Mouse (Mus musculus) CH12.LX (cell line): ENCODE results near the gene Zfp687. TPM values are rescaled to one million over a fixed set of nuclear protein-coding genes. Genes with fewer than 3 reads are reported as not detected.

ENCODE experiments used
- DNase-seq: peaks from one replicate; pipeline ENCODE4 v3.0.0-alpha.2; 2013; ENCODE audit errors: extremely low read depth
- H3K27ac ChIP-seq: 2 replicates; pipeline ENCODE4 v1.5.1; 2012; ENCODE audit warnings: low read depth, mild to moderate bottlenecking, control low read depth, moderate library complexity; ENCODE audit not compliant: insufficient read depth
- H3K27me3 ChIP-seq: replicated peaks from 2 replicates; pipeline ENCODE3; 2012; ENCODE audit warnings: inconsistent platforms
- H3K36me3 ChIP-seq, 2 experiments: replicated peaks in 1 of 2; 2 replicates each; pipeline versions ENCODE3 to v1.6.1; 2012; ENCODE audit warnings: inconsistent platforms in 1 of 2, low read length in 1 of 2, mild to moderate bottlenecking in 1 of 2, mixed read lengths in 1 of 2, moderate library complexity in 1 of 2; ENCODE audit not compliant: control insufficient read depth in 1 of 2, insufficient read depth in 1 of 2
- H3K4me1 ChIP-seq, 2 experiments: 2 replicates each; pipeline ENCODE4 v1.6.1; 2012; ENCODE audit warnings: inconsistent platforms in 1 of 2, moderate library complexity in 1 of 2; ENCODE audit not compliant: insufficient read depth in 2 of 2, control insufficient read depth in 1 of 2
- H3K4me2 ChIP-seq: 2 replicates; pipeline ENCODE4 v1.6.1; 2012; ENCODE audit warnings: low read depth, mild to moderate bottlenecking, control low read depth; ENCODE audit not compliant: poor library complexity, insufficient read depth, severe bottlenecking
- H3K4me3 ChIP-seq, 3 experiments: fragments of 150-350 bp in 1 of 3; sonication (generic) in 1 of 3; replicated peaks in 1 of 3; 2 replicates each; pipeline versions ENCODE3 to v1.5.1; 2011 to 2012; ENCODE audit warnings: low read depth in 2 of 3, low read length in 2 of 3, mild to moderate bottlenecking in 2 of 3, moderate library complexity in 2 of 3, control low read depth in 1 of 3, improper control_type of control experiment in 1 of 3, inconsistent platforms in 1 of 3, mixed read lengths in 1 of 3; ENCODE audit not compliant: poor library complexity in 1 of 3
- H3K79me2 ChIP-seq: replicated peaks from 2 replicates; pipeline ENCODE4 v1.6.1; 2012; ENCODE audit warnings: mild to moderate bottlenecking, moderate library complexity; ENCODE audit not compliant: control insufficient read depth, poor library complexity, insufficient read depth, severe bottlenecking; ENCODE audit errors: extremely low read depth
- H3K9ac ChIP-seq: 2 replicates; pipeline ENCODE4 v1.6.1; 2012; ENCODE audit warnings: low read depth, mild to moderate bottlenecking, control low read depth, moderate library complexity; ENCODE audit not compliant: insufficient read depth
- H3K9me3 ChIP-seq: replicated peaks from 2 replicates; pipeline ENCODE3; 2012; ENCODE audit warnings: low read length, inconsistent platforms, mixed read lengths
- BHLHE40 ChIP-seq: IDR thresholded peaks from 2 replicates; pipeline ENCODE4 v1.6.1; 2011; ENCODE audit warnings: mild to moderate bottlenecking, low read depth, low read length, improper control_type of control experiment
- CHD1 ChIP-seq: IDR thresholded peaks from 2 replicates; pipeline ENCODE4 v1.6.1; 2012; ENCODE audit warnings: low read depth, low read length, improper control_type of control experiment, inconsistent platforms
- CHD2 ChIP-seq: IDR thresholded peaks from 2 replicates; pipeline ENCODE4 v1.6.1; 2011; ENCODE audit warnings: low read length, improper control_type of control experiment
- CTCF ChIP-seq, 2 experiments: IDR thresholded peaks in 1 of 2; conservative IDR thresholded peaks in 1 of 2; 2 replicates each; pipeline ENCODE4 v1.5.1; 2011 to 2012; ENCODE audit warnings: low read depth in 2 of 2, low read length in 2 of 2, improper control_type of control experiment in 1 of 2, inconsistent platforms in 1 of 2, mild to moderate bottlenecking in 1 of 2, moderate library complexity in 1 of 2
- E2F4 ChIP-seq: IDR thresholded peaks from 2 replicates; pipeline ENCODE4 v1.6.1; 2011; ENCODE audit warnings: low read depth, low read length, improper control_type of control experiment; ENCODE audit not compliant: insufficient replicate concordance
- ELF1 ChIP-seq: IDR thresholded peaks from 2 replicates; pipeline ENCODE4 v1.6.1; 2014; ENCODE audit warnings: low read depth, mild to moderate bottlenecking, inconsistent platforms, low read length, improper control_type of control experiment
- ETS1 ChIP-seq: conservative IDR thresholded peaks from 2 replicates; pipeline ENCODE4 v1.6.1; 2012; ENCODE audit warnings: low read depth, mild to moderate bottlenecking, inconsistent platforms, low read length, improper control_type of control experiment, moderate library complexity
- GABPA ChIP-seq: IDR thresholded peaks from 2 replicates; pipeline ENCODE4 v1.6.1; 2012; ENCODE audit warnings: low read depth, low read length, improper control_type of control experiment, inconsistent platforms; ENCODE audit not compliant: insufficient replicate concordance
- IRF4 ChIP-seq: IDR thresholded peaks from 2 replicates; pipeline ENCODE4 v1.6.1; 2014; ENCODE audit warnings: low read depth, mild to moderate bottlenecking, inconsistent platforms, low read length, improper control_type of control experiment
- JUND ChIP-seq: conservative IDR thresholded peaks from 2 replicates; pipeline ENCODE4 v1.6.1; 2011; ENCODE audit warnings: low read depth, low read length, improper control_type of control experiment
- MAX ChIP-seq: IDR thresholded peaks from 2 replicates; pipeline ENCODE4 v1.6.1; 2011; ENCODE audit warnings: low read length, improper control_type of control experiment
- MEF2A ChIP-seq: IDR thresholded peaks from 2 replicates; pipeline ENCODE4 v1.6.1; 2014; ENCODE audit warnings: low read depth, mild to moderate bottlenecking, inconsistent platforms, low read length, improper control_type of control experiment, borderline replicate concordance
- MXI1 ChIP-seq: IDR thresholded peaks from 2 replicates; pipeline ENCODE4 v1.6.1; 2011; ENCODE audit warnings: mild to moderate bottlenecking, low read depth, low read length, improper control_type of control experiment
- MYC ChIP-seq: IDR thresholded peaks from 2 replicates; pipeline ENCODE4 v1.6.1; 2011; ENCODE audit warnings: low read depth, mild to moderate bottlenecking, improper control_type of control experiment, low read length
- NELFE ChIP-seq: IDR thresholded peaks from 2 replicates; pipeline ENCODE4 v1.6.1; 2011; ENCODE audit warnings: low read depth, low read length, improper control_type of control experiment
- PAX5 ChIP-seq: IDR thresholded peaks from 2 replicates; pipeline ENCODE4 v1.6.1; 2012; ENCODE audit warnings: low read length, inconsistent platforms, mixed read lengths
- POLR2A ChIP-seq: IDR thresholded peaks from 2 replicates; pipeline ENCODE4 v1.6.1; 2011; ENCODE audit warnings: low read depth, mild to moderate bottlenecking, improper control_type of control experiment, low read length
- POLR2AphosphoS2 ChIP-seq: IDR thresholded peaks from 2 replicates; pipeline ENCODE4 v1.6.1; 2011; ENCODE audit warnings: low read depth, low read length, improper control_type of control experiment
- SIN3A ChIP-seq: IDR thresholded peaks from 2 replicates; pipeline ENCODE4 v1.6.1; 2012; ENCODE audit warnings: low read length, improper control_type of control experiment, inconsistent platforms
- SMC3 ChIP-seq: IDR thresholded peaks from 2 replicates; pipeline ENCODE4 v1.6.1; 2011; ENCODE audit warnings: low read depth, low read length, improper control_type of control experiment
- TBP ChIP-seq: conservative IDR thresholded peaks from 2 replicates; pipeline ENCODE4 v1.6.1; 2011; ENCODE audit warnings: low read depth, low read length, improper control_type of control experiment
- TCF12 ChIP-seq: IDR thresholded peaks from 2 replicates; pipeline ENCODE4 v1.6.1; 2014; ENCODE audit warnings: low read depth, mild to moderate bottlenecking, inconsistent platforms, low read length, improper control_type of control experiment
- UBTF ChIP-seq: IDR thresholded peaks from 2 replicates; pipeline ENCODE4 v1.6.1; 2012; ENCODE audit warnings: low read depth, mild to moderate bottlenecking, inconsistent platforms, low read length, improper control_type of control experiment, moderate library complexity
- USF1 ChIP-seq: IDR thresholded peaks from 2 replicates; pipeline ENCODE4 v1.6.1; 2014; ENCODE audit warnings: low read depth, mild to moderate bottlenecking, inconsistent platforms, low read length, improper control_type of control experiment
- ZKSCAN1 ChIP-seq: IDR thresholded peaks from 2 replicates; pipeline ENCODE4 v1.6.1; 2012; ENCODE audit warnings: low read depth, inconsistent platforms, low read length, improper control_type of control experiment, borderline replicate concordance
- ZMIZ1 ChIP-seq: IDR thresholded peaks from 2 replicates; pipeline ENCODE4 v1.6.1; 2012; ENCODE audit warnings: low read depth, mild to moderate bottlenecking, inconsistent platforms, low read length, improper control_type of control experiment
- ZNF384 ChIP-seq: IDR thresholded peaks from 2 replicates; pipeline ENCODE4 v1.6.1; 2012; ENCODE audit warnings: low read depth, low read length, improper control_type of control experiment, inconsistent platforms
- dilution Hi-C: fragments of 300-500 bp; cut with MboI; formaldehyde crosslinking; loops from 2 replicates; pipeline ENCODE4 v1.14.3; 2020; ENCODE audit warnings: low sequenced_read_pairs; ENCODE audit not compliant: extremely low pct_unique_long_range_greater_than_20kb, extremely low pct_ligation_motif_present
- in situ Hi-C: fragments of 300-500 bp; cut with MboI; formaldehyde crosslinking; loops from 3 replicates; pipeline ENCODE4 v1.14.3; 2019; ENCODE audit warnings: low sequenced_read_pairs, low pct_ligation_motif_present, low pct_unique_long_range_greater_than_20kb, mixed read lengths
- polyA plus RNA-seq: library from polyadenylated mRNA; unstranded; fragments of >175 nt; gene quantifications from 2 replicates; pipeline ENCODE4 v1.2.1, GENCODE M21; 2012; ENCODE audit warnings: low read depth; ENCODE audit not compliant: insufficient read length
- total RNA-seq, 2 experiments: library from RNA; depleted of rRNA; stranded (reverse); fragments of 300-350 nt in 1 of 2; fragments of >200 nt in 1 of 2; gene quantifications; 2 replicates each; pipeline ENCODE4 v1.2.3; 2012 to 2014

The Zfp687 gene
- total and polyA plus RNA-seq, 3 experiments: 4.2 to 13.5 (median 10.8) TPM

- H3K4me2 ChIP-seq: no peak overlapping the region
- H3K27ac ChIP-seq: no peak overlapping the region
- no peak overlapping the region for H3K9ac ChIP-seq
- in situ Hi-C loops: no loop called here
- peaks cover 36 to 63% of the 10 kb centered on the region in 2 experiments for H3K36me3 ChIP-seq
- H3K9me3 ChIP-seq: no peaks in the 10 kb centered on the region
- no peak for TF ChIP-seq SIN3A
- no peak for TF ChIP-seq ZMIZ1
- no peak for TF ChIP-seq JUND
- no peak for TF ChIP-seq PAX5
- TF ChIP-seq MEF2A: no peak
- no peak for TF ChIP-seq ETS1
- no peak for TF ChIP-seq ZNF384
- TF ChIP-seq IRF4: no peak
- no peak for TF ChIP-seq POLR2AphosphoS2
- TF ChIP-seq E2F4: no peak
- TF ChIP-seq ZKSCAN1: no peak
- TF ChIP-seq TCF12: no peak
- no peak for TF ChIP-seq GABPA
- no peak for TF ChIP-seq CTCF (conservative IDR thresholded peaks at IDR 0.05 in 1 of 2, IDR thresholded peaks at IDR 0.05 in 1 of 2; ENCODE audit: low read depth in 2 of 2, low read length in 2 of 2)
- TF ChIP-seq, all 38 proteins: peak for 0
- dilution Hi-C loops: no loop called here
- no peaks in the 10 kb centered on the region for H3K27me3 ChIP-seq
- peaks cover 1 to 64% of the 10 kb centered on the region in 2 experiments for H3K4me1 ChIP-seq
- no peaks in the 10 kb centered on the region for H3K79me2 ChIP-seq
- no peak for DNase-seq
- H3K4me3 ChIP-seq: no peak overlapping the region
Observed at GRCm38 (mm10) chr3:94960322-94960721, 54.9 kb downstream of the Zfp687 start.

- no peaks in the 10 kb centered on the region for H3K79me2 ChIP-seq
- DNase-seq: no peak
- H3K9ac ChIP-seq: no peak overlapping the region
- no peak overlapping the region for H3K27ac ChIP-seq
- H3K4me2 ChIP-seq: no peak overlapping the region
- no peaks in the 10 kb centered on the region for H3K9me3 ChIP-seq
- no peak for TF ChIP-seq USF1
- no peak for TF ChIP-seq ZKSCAN1
- no peak for TF ChIP-seq CHD1
- TF ChIP-seq UBTF: no peak
- TF ChIP-seq BHLHE40: no peak
- no peak for TF ChIP-seq SMC3
- TF ChIP-seq MYC: no peak
- TF ChIP-seq POLR2A: no peak
- TF ChIP-seq NELFE: no peak
- TF ChIP-seq POLR2AphosphoS2: no peak
- no peak for TF ChIP-seq MAX
- TF ChIP-seq TBP: no peak
- TF ChIP-seq MXI1: no peak
- no peak for TF ChIP-seq ELF1
- TF ChIP-seq E2F4: no peak
- no peak for TF ChIP-seq ZMIZ1
- no peak for TF ChIP-seq CHD2
- dilution Hi-C loops (no loop called here), in situ Hi-C loops (loop anchor here (5.0 kb wide), 1 partner anchor 52 kb away; no protein-coding TSS in a partner anchor)
- no peak overlapping the region for H3K4me3 ChIP-seq
- no peaks in the 10 kb centered on the region for H3K27me3 ChIP-seq
- H3K4me1 ChIP-seq: peaks cover 5 to 64% of the 10 kb centered on the region in 2 experiments
- peaks cover 39 to 67% of the 10 kb centered on the region in 2 experiments for H3K36me3 ChIP-seq
Observed at GRCm38 (mm10) chr3:94959871-94960270, 55.4 kb downstream of the Zfp687 start.
